Mouse (Mus musculus) Patski (cell line): ENCODE results near the gene Clmn. TPM values are rescaled to one million over a fixed set of nuclear protein-coding genes. Genes with fewer than 3 reads are reported as not detected.

Source experiments
- ATAC-seq: fragments of 100-300 bp; one replicate; pipeline ENCODE4 v1.8.0; 2021
- CTCF ChIA-PET: fragments of 350-600 bp; sonication (Branson Sonifier 250); formaldehyde crosslinking; loops from one replicate; lab custom pipeline; 2022; ENCODE audit warnings: inconsistent platforms; lab: Charles Lee
- POLR2A ChIA-PET: fragments of 350-600 bp; sonication (Branson Sonifier 250); formaldehyde crosslinking; loops from one replicate; lab custom pipeline; 2022; ENCODE audit warnings: antibody characterized with exemption, inconsistent platforms; lab: Charles Lee
- DNase-seq: peaks from one replicate; pipeline ENCODE4 v3.0.0-alpha.2; 2011; ENCODE audit warnings: low read depth, low spot score
- H3K27me3 ChIP-seq: fragments of 371-371 bp; one replicate; pipeline ENCODE4 v1.5.1; 2021
- CTCF ChIP-seq: fragments of 100-300 bp; IDR thresholded peaks from one replicate; pipeline ENCODE4 v1.5.1; 2021
- in situ Hi-C: fragments of 300-500 bp; cut with MboI; formaldehyde crosslinking; loops from 3 replicates; pipeline ENCODE4 v1.11.1; 2018; ENCODE audit warnings: low pct_unique_long_range_greater_than_20kb, mixed read lengths
- polyA plus RNA-seq: library from polyadenylated mRNA; unstranded; gene quantifications from one replicate; pipeline ENCODE4 v1.2.3, GENCODE M21; 2021

The Clmn gene
- polyA plus RNA-seq, 1 experiment from 2014 or later: 43.8 TPM

DNA sequence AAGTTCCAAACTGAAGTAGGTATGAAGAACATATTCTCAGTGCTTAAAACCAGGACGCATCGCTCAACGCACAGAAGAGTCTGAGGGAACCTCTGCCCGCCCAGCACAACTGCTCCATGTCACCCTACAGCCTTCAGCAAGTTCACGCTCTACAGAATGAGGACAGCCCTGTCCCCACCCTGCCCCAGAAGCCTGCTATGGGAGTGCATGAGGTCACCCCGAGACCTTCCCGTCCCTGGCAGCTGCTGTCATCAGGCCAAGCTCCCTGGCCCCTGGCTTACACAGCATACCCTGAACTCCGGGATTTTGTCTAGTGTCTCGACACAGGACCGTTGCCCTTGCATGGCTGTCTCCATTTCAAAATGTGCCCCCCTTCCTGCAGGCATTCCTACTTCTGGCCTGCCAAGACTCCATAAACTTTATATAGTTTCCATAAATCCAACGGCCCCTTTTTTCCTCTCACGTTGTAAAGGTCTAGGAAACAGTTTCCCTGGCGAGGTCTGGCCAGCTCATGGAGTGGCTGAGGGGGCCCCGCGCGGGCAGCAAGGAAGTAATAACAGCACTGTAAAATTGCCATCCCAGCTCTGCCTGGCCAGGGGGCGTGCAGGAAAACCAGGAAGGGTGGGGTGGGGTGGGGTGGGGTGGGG, 56.3 kb downstream of the Clmn start:
- DNase-seq (no peak), ATAC-seq (no peak)
- ChIA-PET CTCF (no interaction called here), POLR2A (no interaction called here)
- in situ Hi-C loops: no loop called here
- no peaks in the 10 kb centered on the region for H3K27me3 ChIP-seq
- TF ChIP-seq CTCF: no peak

- in situ Hi-C loops: no loop called here
- ChIA-PET POLR2A (interaction anchor here (1.5 kb wide), 1 partner anchor 16 kb away, joined by 4 read pairs; no protein-coding TSS in a partner anchor), CTCF (no interaction called here)
- no peaks in the 10 kb centered on the region for H3K27me3 ChIP-seq
- ATAC-seq (no peak), DNase-seq (no peak)
- no peak for TF ChIP-seq CTCF
Observed at GRCm38 (mm10) chr12:104806680-104807375, 58.0 kb downstream of the Clmn start.

DNA sequence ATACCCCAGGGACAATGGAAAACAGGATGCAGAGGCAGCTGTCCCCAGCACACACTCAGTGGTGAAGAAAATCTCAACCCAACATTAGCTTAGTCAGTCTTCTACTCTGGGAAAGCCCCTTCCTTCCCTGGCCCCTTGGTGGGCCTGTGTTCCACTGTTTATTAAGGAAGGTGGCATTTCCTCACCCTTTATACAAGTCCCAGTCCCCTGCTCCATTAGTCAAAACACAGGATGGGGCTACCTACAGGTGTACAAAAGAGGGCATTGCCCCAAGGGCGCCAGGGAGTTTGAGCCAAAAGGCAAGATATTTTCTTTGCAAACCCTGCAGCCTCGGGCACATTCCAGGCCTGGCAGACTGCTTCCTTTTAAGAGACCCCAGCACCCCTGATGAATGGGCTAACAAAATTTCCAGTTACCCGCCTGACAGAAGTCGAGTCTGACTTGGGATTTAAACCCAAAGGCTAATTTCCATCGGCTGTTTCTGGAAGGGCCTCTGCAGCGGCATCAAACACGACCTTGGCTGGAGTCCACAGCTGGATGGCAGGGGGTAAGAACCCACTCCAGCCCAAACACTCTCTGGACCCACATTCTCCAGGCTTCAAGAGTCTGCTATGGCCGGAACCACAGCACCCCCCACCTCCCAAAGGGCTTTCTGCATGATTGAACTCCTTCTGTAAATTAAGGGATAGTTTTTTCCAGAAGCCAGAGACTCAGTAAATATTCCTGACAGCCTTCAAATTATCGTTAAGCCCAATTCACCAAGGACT, 63.2 kb downstream of the Clmn start:
- DNase-seq (peak; percentile 44), ATAC-seq (peak; percentile 41)
- H3K27me3 ChIP-seq: no peaks in the 10 kb centered on the region
- in situ Hi-C loops: no loop called here
- no peak for TF ChIP-seq CTCF
- POLR2A ChIA-PET: interaction anchor here (0.6 to 0.7 kb wide), 2 partner anchors 117 to 840 kb away, joined by 3 to 4 read pairs; no protein-coding TSS in a partner anchor
- CTCF ChIA-PET: interaction anchor here (1.0 to 1.4 kb wide), 2 partner anchors 10 to 28 kb away, joined by 3 to 4 read pairs; no protein-coding TSS in a partner anchor

GRCm38 (mm10) chr12:104799365-104799764, 65.5 kb downstream of the Clmn start:
- POLR2A ChIA-PET: no interaction called here
- DNase-seq (no peak), ATAC-seq (no peak)
- no peaks in the 10 kb centered on the region for H3K27me3 ChIP-seq
- CTCF ChIA-PET: interaction anchor here (0.8 to 1.1 kb wide), 2 partner anchors 33 to 141 kb away, joined by 3 read pairs; no protein-coding TSS in a partner anchor
- in situ Hi-C loops: loop anchor here (10.0 kb wide), 1 partner anchor 135 kb away; no protein-coding TSS in a partner anchor
- TF ChIP-seq CTCF: no peak

GRCm38 (mm10) chr12:104797905-104798304, 67.0 kb downstream of the Clmn start:
- no peak for DNase-seq
- in situ Hi-C loops: loop anchor here (10.0 kb wide), 1 partner anchor 137 kb away; no protein-coding TSS in a partner anchor
- no peak for TF ChIP-seq CTCF
- no peaks in the 10 kb centered on the region for H3K27me3 ChIP-seq
- ChIA-PET CTCF (interaction anchor here (1.0 to 1.9 kb wide), 2 partner anchors 138 to 141 kb away, joined by 3 to 6 read pairs; no protein-coding TSS in a partner anchor), POLR2A (no interaction called here)
- ATAC-seq: no peak

- in situ Hi-C loops: loop anchor here (10.0 kb wide), 1 partner anchor 138 kb away; no protein-coding TSS in a partner anchor
- DNase-seq (no peak), ATAC-seq (no peak)
- no peaks in the 10 kb centered on the region for H3K27me3 ChIP-seq
- TF ChIP-seq CTCF: peak; percentile 64
- CTCF ChIA-PET: interaction anchor here (1.0 to 1.9 kb wide), 4 partner anchors 16 to 142 kb away, joined by 3 to 6 read pairs (median 3); no protein-coding TSS in a partner anchor
- POLR2A ChIA-PET: no interaction called here
Observed at GRCm38 (mm10) chr12:104796635-104797378, 68.1 kb downstream of the Clmn start.

GRCm38 (mm10) chr12:104794957-104795356, 69.9 kb downstream of the Clmn start:
- no peaks in the 10 kb centered on the region for H3K27me3 ChIP-seq
- POLR2A ChIA-PET: no interaction called here
- no peak for TF ChIP-seq CTCF
- ATAC-seq: no peak
- CTCF ChIA-PET: interaction anchor here (1.4 kb wide), 1 partner anchor 23 kb away, joined by 4 read pairs; no protein-coding TSS in a partner anchor
- in situ Hi-C loops: loop anchor here (10.0 kb wide), 1 partner anchor 140 kb away; no protein-coding TSS in a partner anchor
- DNase-seq: no peak

GRCm38 (mm10) chr12:104793486-104793885, 71.4 kb downstream of the Clmn start:
- ChIA-PET CTCF (interaction anchor here (0.6 kb wide), 1 partner anchor 9 kb away, joined by 3 read pairs; no protein-coding TSS in a partner anchor), POLR2A (no interaction called here)
- in situ Hi-C loops: loop anchor here (10.0 kb wide), 1 partner anchor 141 kb away; no protein-coding TSS in a partner anchor
- no peaks in the 10 kb centered on the region for H3K27me3 ChIP-seq
- ATAC-seq: no peak
- no peak for TF ChIP-seq CTCF
- no peak for DNase-seq

- POLR2A ChIA-PET: no interaction called here
- H3K27me3 ChIP-seq: no peaks in the 10 kb centered on the region
- CTCF ChIA-PET: no interaction called here
Observed at GRCm38 (mm10) chr12:104777603-104778002, 87.3 kb downstream of the Clmn start.

More at GRCm38 (mm10) chr12:104777603-104778002, 87.3 kb downstream of the Clmn start:
- ATAC-seq (no peak), DNase-seq (no peak)
- no peak for TF ChIP-seq CTCF
- in situ Hi-C loops: no loop called here
